Mouse (Mus musculus) MEL (cell line): ENCODE results near the gene Olfr1218. TPM values are rescaled to one million over a fixed set of nuclear protein-coding genes. Genes with fewer than 3 reads are reported as not detected.

Source experiments
- DNase-seq: peaks from one replicate; pipeline ENCODE4 v3.0.0; 2011; ENCODE audit warnings: low read depth, low spot score
- H3K27ac ChIP-seq: 2 replicates; pipeline ENCODE4 v1.5.1; 2012; ENCODE audit warnings: low read depth, mild to moderate bottlenecking, control low read depth, low read length, moderate library complexity; ENCODE audit not compliant: control insufficient read depth
- H3K27me3 ChIP-seq, 2 experiments: fragments of 150-350 bp in 1 of 2; sonication (generic) in 1 of 2; 2 replicates each; pipeline ENCODE4 v1.6.1; 2012; ENCODE audit warnings: low read length in 2 of 2, mild to moderate bottlenecking in 2 of 2, improper control_type of control experiment in 1 of 2, moderate library complexity in 1 of 2; ENCODE audit not compliant: insufficient read depth in 2 of 2, control insufficient read depth in 1 of 2
- H3K36me3 ChIP-seq, 2 experiments: 2 replicates each; pipeline ENCODE4 v1.6.1; 2012 to 2014; ENCODE audit warnings: low read length in 2 of 2, improper control_type of control experiment in 1 of 2, inconsistent platforms in 1 of 2, mild to moderate bottlenecking in 1 of 2; ENCODE audit not compliant: insufficient read depth in 2 of 2, control insufficient read depth in 1 of 2
- H3K4me1 ChIP-seq, 2 experiments: fragments of 150-350 bp in 1 of 2; sonication (generic) in 1 of 2; 2 replicates each; pipeline ENCODE4 v1.6.1; 2012; ENCODE audit warnings: low read length in 2 of 2, improper control_type of control experiment in 1 of 2, mild to moderate bottlenecking in 1 of 2; ENCODE audit not compliant: insufficient read depth in 2 of 2, control insufficient read depth in 1 of 2
- H3K4me3 ChIP-seq, 2 experiments: fragments of 150-350 bp in 1 of 2; sonication (generic) in 1 of 2; 2 replicates each; pipeline ENCODE4 v1.5.1; 2012; ENCODE audit warnings: low read depth in 2 of 2, low read length in 2 of 2, mild to moderate bottlenecking in 2 of 2, moderate library complexity in 2 of 2, control low read depth in 1 of 2, improper control_type of control experiment in 1 of 2; ENCODE audit not compliant: control insufficient read depth in 1 of 2, insufficient read depth in 1 of 2
- H3K79me2 ChIP-seq: 2 replicates; pipeline ENCODE4 v1.6.1; 2012; ENCODE audit warnings: mild to moderate bottlenecking, low read length, moderate library complexity; ENCODE audit not compliant: control insufficient read depth, poor library complexity, insufficient read depth
- H3K9ac ChIP-seq: 2 replicates; pipeline ENCODE4 v1.6.1; 2012; ENCODE audit warnings: low read depth, mild to moderate bottlenecking, control low read depth, low read length, moderate library complexity; ENCODE audit not compliant: control insufficient read depth, poor library complexity, severe bottlenecking
- H3K9me3 ChIP-seq: fragments of 150-350 bp; sonication (generic); replicated peaks from 2 replicates; pipeline ENCODE4 v1.6.1; 2012; ENCODE audit warnings: mild to moderate bottlenecking, low read length, improper control_type of control experiment, moderate library complexity; ENCODE audit not compliant: insufficient read depth
- BHLHE40 ChIP-seq: IDR thresholded peaks from 2 replicates; pipeline ENCODE4 v1.6.1; 2012; ENCODE audit warnings: low read depth, mild to moderate bottlenecking, inconsistent platforms, low read length, improper control_type of control experiment, borderline replicate concordance
- CHD1 ChIP-seq: IDR thresholded peaks from 2 replicates; pipeline ENCODE4 v1.6.1; 2012; ENCODE audit warnings: low read depth, mild to moderate bottlenecking, inconsistent platforms, low read length, improper control_type of control experiment
- EP300 ChIP-seq, 2 experiments: IDR thresholded peaks; 2 replicates each; pipeline ENCODE4 v1.6.1; 2011; ENCODE audit warnings: improper control_type of control experiment in 2 of 2, low read length in 2 of 2, low read depth in 1 of 2, mild to moderate bottlenecking in 1 of 2
- GATA1 ChIP-seq: IDR thresholded peaks from 2 replicates; pipeline ENCODE4 v1.6.1; 2011; ENCODE audit warnings: low read depth, low read length, improper control_type of control experiment
- MXI1 ChIP-seq: IDR thresholded peaks from 2 replicates; pipeline ENCODE4 v1.6.1; 2011; ENCODE audit warnings: mild to moderate bottlenecking, low read depth, low read length, improper control_type of control experiment
- MYB ChIP-seq: IDR thresholded peaks from 2 replicates; pipeline ENCODE4 v1.6.1; 2011; ENCODE audit warnings: mild to moderate bottlenecking, low read depth, low read length, improper control_type of control experiment
- MYC ChIP-seq: IDR thresholded peaks from 2 replicates; pipeline ENCODE4 v1.6.1; 2011; ENCODE audit warnings: low read depth, mild to moderate bottlenecking, low read length, improper control_type of control experiment, moderate library complexity
- NELFE ChIP-seq: IDR thresholded peaks from 2 replicates; pipeline ENCODE4 v1.6.1; 2011; ENCODE audit warnings: low read depth, low read length, improper control_type of control experiment
- NRF1 ChIP-seq: IDR thresholded peaks from 2 replicates; pipeline ENCODE4 v1.6.1; 2014; ENCODE audit warnings: low read depth, mild to moderate bottlenecking, inconsistent platforms, low read length, improper control_type of control experiment, moderate library complexity; ENCODE audit not compliant: poor library complexity, insufficient read depth, severe bottlenecking
- RAD21 ChIP-seq: IDR thresholded peaks from 2 replicates; pipeline ENCODE4 v1.6.1; 2011; ENCODE audit warnings: mild to moderate bottlenecking, low read depth, low read length, improper control_type of control experiment
- TAL1 ChIP-seq: IDR thresholded peaks from 2 replicates; pipeline ENCODE4 v1.6.1; 2012; ENCODE audit warnings: mild to moderate bottlenecking, inconsistent platforms, low read length, moderate library complexity, mixed read lengths
- TBP ChIP-seq: IDR thresholded peaks from 2 replicates; pipeline ENCODE4 v1.8.0; 2011; ENCODE audit warnings: low read depth, low read length, improper control_type of control experiment
- TCF12 ChIP-seq: IDR thresholded peaks from 2 replicates; pipeline ENCODE4 v1.6.1; 2014; ENCODE audit warnings: low read depth, mild to moderate bottlenecking, inconsistent platforms, low read length, improper control_type of control experiment, moderate library complexity
- UBTF ChIP-seq: IDR thresholded peaks from 2 replicates; pipeline ENCODE4 v1.6.1; 2012; ENCODE audit warnings: low read depth, mild to moderate bottlenecking, inconsistent platforms, low read length, improper control_type of control experiment, moderate library complexity, borderline replicate concordance; ENCODE audit not compliant: insufficient read depth
- ZC3H11A ChIP-seq: IDR thresholded peaks from 2 replicates; pipeline ENCODE4 v1.6.1; 2012; ENCODE audit warnings: low read depth, mild to moderate bottlenecking, inconsistent platforms, low read length, improper control_type of control experiment
- ZMIZ1 ChIP-seq: IDR thresholded peaks from 2 replicates; pipeline ENCODE4 v1.6.1; 2012; ENCODE audit warnings: low read depth, mild to moderate bottlenecking, inconsistent platforms, low read length, improper control_type of control experiment, moderate library complexity
- polyA plus RNA-seq, 2 experiments: library from polyadenylated mRNA; stranded (reverse) in 1 of 2; unstranded in 1 of 2; fragments of >175 nt in 1 of 2; fragments of >200 nt in 1 of 2; gene quantifications; 2 replicates each; pipeline versions ENCODE4 v1.2.1 to v1.2.4; 2012; ENCODE audit warnings: low replicate concordance in 2 of 2, low read depth in 1 of 2; ENCODE audit not compliant: insufficient read length in 2 of 2, insufficient read depth in 1 of 2, missing spikeins in 1 of 2
- total RNA-seq: library from RNA; depleted of rRNA; stranded (reverse); fragments of 300-350 nt; gene quantifications from 2 replicates; pipeline ENCODE4 v1.2.3, GENCODE M21; 2012; rRNA removed

The Olfr1218 gene
- total and polyA plus RNA-seq, 3 experiments: not detected

GRCm38 (mm10) chr2:89006873-89007272 is 54.1 kb downstream of the Olfr1218 start, which contains the start of gene Olfr1215:
TSS of gene Olfr1215 (minus strand) at chr2:89006973.
- H3K9me3 ChIP-seq: no peaks in the 10 kb centered on the region
- no peaks in the 10 kb centered on the region for H3K27me3 ChIP-seq
- no peak for DNase-seq
- H3K27ac ChIP-seq: no peak within 1 kb of the TSS
- H3K9ac ChIP-seq: no peak within 1 kb of the TSS
- no peak within 1 kb of the TSS for H3K4me3 ChIP-seq
- H3K79me2 ChIP-seq: no peaks in the 10 kb centered on the region
- no peaks in the 10 kb centered on the region for H3K4me1 ChIP-seq
- no peaks in the 10 kb centered on the region for H3K36me3 ChIP-seq
- no peak for TF ChIP-seq NRF1
- no peak for TF ChIP-seq TCF12
- no peak for TF ChIP-seq ZC3H11A
- TF ChIP-seq TBP: no peak
- no peak for TF ChIP-seq EP300 (IDR thresholded peaks at IDR 0.05; ENCODE audit: low read depth in 1 of 2, low read length in 2 of 2)
- TF ChIP-seq MYB: no peak
- no peak for TF ChIP-seq RAD21
- no peak for TF ChIP-seq BHLHE40
- no peak for TF ChIP-seq CHD1
- no peak for TF ChIP-seq MXI1
- TF ChIP-seq TAL1: no peak
- no peak for TF ChIP-seq MYC
- TF ChIP-seq GATA1: no peak
- no peak for TF ChIP-seq NELFE
- no peak for TF ChIP-seq UBTF
- TF ChIP-seq ZMIZ1: no peak

Other genes with a start within 250 kb of the Olfr1218 start
- gene Olfr1202, start 246.7 kb downstream of the Olfr1218 start, total RNA-seq: not detected in 2 replicates
- gene Olfr1202, start 246.7 kb downstream of the Olfr1218 start, polyA plus RNA-seq: not detected
- gene Olfr1205, start 231.4 kb downstream of the Olfr1218 start, total RNA-seq: not detected in 2 replicates
- gene Olfr1205, start 231.4 kb downstream of the Olfr1218 start, polyA plus RNA-seq: not detected
- not detected in 2 replicates for gene Olfr1204, start 211.9 kb downstream of the Olfr1218 start, total RNA-seq
- gene Olfr1204, start 211.9 kb downstream of the Olfr1218 start, polyA plus RNA-seq: not detected
- not detected in 2 replicates for gene Olfr1206, start 198.0 kb downstream of the Olfr1218 start, total RNA-seq
- not detected for gene Olfr1206, start 198.0 kb downstream of the Olfr1218 start, polyA plus RNA-seq
- gene Olfr1208, start 158.9 kb downstream of the Olfr1218 start, total RNA-seq: not detected in 2 replicates
- gene Olfr1208, start 158.9 kb downstream of the Olfr1218 start, polyA plus RNA-seq: not detected
- gene Olfr1209, start 146.0 kb downstream of the Olfr1218 start, total RNA-seq: not detected in 2 replicates
- gene Olfr1209, start 146.0 kb downstream of the Olfr1218 start, polyA plus RNA-seq: not detected
- gene Olfr1211, start 123.1 kb downstream of the Olfr1218 start, total RNA-seq: not detected in 2 replicates
- not detected for gene Olfr1211, start 123.1 kb downstream of the Olfr1218 start, polyA plus RNA-seq
- not detected in 2 replicates for gene Olfr1212, start 107.2 kb downstream of the Olfr1218 start, total RNA-seq
- not detected for gene Olfr1212, start 107.2 kb downstream of the Olfr1218 start, polyA plus RNA-seq
- gene Gm13762, start 80.9 kb downstream of the Olfr1218 start, total RNA-seq: not detected in 2 replicates
- gene Gm13762, start 80.9 kb downstream of the Olfr1218 start, polyA plus RNA-seq: not detected
- not detected in 2 replicates for gene Olfr1214, start 68.5 kb downstream of the Olfr1218 start, total RNA-seq
- gene Olfr1214, start 68.5 kb downstream of the Olfr1218 start, polyA plus RNA-seq: not detected
- not detected in 2 replicates for gene Olfr1215, start 54.2 kb downstream of the Olfr1218 start, total RNA-seq
- not detected for gene Olfr1215, start 54.2 kb downstream of the Olfr1218 start, polyA plus RNA-seq
- gene Olfr1216, start 42.8 kb downstream of the Olfr1218 start, total RNA-seq: not detected in 2 replicates
- gene Olfr1216, start 42.8 kb downstream of the Olfr1218 start, polyA plus RNA-seq: not detected
- gene Olfr1217, start 29.1 kb downstream of the Olfr1218 start, total RNA-seq: not detected in 2 replicates
- under 1 TPM in 1 of 2 experiments, not detected in 1; 0.03 TPM for gene Olfr1217, start 29.1 kb downstream of the Olfr1218 start, polyA plus RNA-seq
- gene Olfr1219, start 22.3 kb upstream of the Olfr1218 start, total RNA-seq: not detected in 2 replicates
- not detected for gene Olfr1219, start 22.3 kb upstream of the Olfr1218 start, polyA plus RNA-seq
- not detected in 2 replicates for gene Olfr1220, start 45.6 kb upstream of the Olfr1218 start, total RNA-seq
- not detected for gene Olfr1220, start 45.6 kb upstream of the Olfr1218 start, polyA plus RNA-seq
- not detected in 2 replicates for gene Olfr1221, start 56.1 kb upstream of the Olfr1218 start, total RNA-seq
- not detected for gene Olfr1221, start 56.1 kb upstream of the Olfr1218 start, polyA plus RNA-seq
- gene Olfr1222, start 71.9 kb upstream of the Olfr1218 start, total RNA-seq: not detected in 2 replicates
- not detected for gene Olfr1222, start 71.9 kb upstream of the Olfr1218 start, polyA plus RNA-seq
- gene Olfr1223, start 90.4 kb upstream of the Olfr1218 start, total RNA-seq: not detected in 2 replicates
- not detected for gene Olfr1223, start 90.4 kb upstream of the Olfr1218 start, polyA plus RNA-seq
- not detected in 2 replicates for gene Olfr1224-ps1, start 102.9 kb upstream of the Olfr1218 start, total RNA-seq
- not detected for gene Olfr1224-ps1, start 102.9 kb upstream of the Olfr1218 start, polyA plus RNA-seq
- gene Olfr1225, start 113.5 kb upstream of the Olfr1218 start, total RNA-seq: not detected in 2 replicates
- gene Olfr1225, start 113.5 kb upstream of the Olfr1218 start, polyA plus RNA-seq: not detected
- gene Olfr1226, start 138.9 kb upstream of the Olfr1218 start, total RNA-seq: not detected in 2 replicates
- not detected for gene Olfr1226, start 138.9 kb upstream of the Olfr1218 start, polyA plus RNA-seq
- not detected in 2 replicates for gene Olfr1228, start 192.9 kb upstream of the Olfr1218 start, total RNA-seq
- gene Olfr1228, start 192.9 kb upstream of the Olfr1218 start, polyA plus RNA-seq: not detected
- not detected in 2 replicates for gene Olfr1229, start 226.8 kb upstream of the Olfr1218 start, total RNA-seq
- gene Olfr1229, start 226.8 kb upstream of the Olfr1218 start, polyA plus RNA-seq: not detected
- not detected in 2 replicates for gene Olfr1230, start 236.1 kb upstream of the Olfr1218 start, total RNA-seq
- not detected for gene Olfr1230, start 236.1 kb upstream of the Olfr1218 start, polyA plus RNA-seq
- not detected in 2 replicates for gene Olfr1231, start 245.9 kb upstream of the Olfr1218 start, total RNA-seq
- gene Olfr1231, start 245.9 kb upstream of the Olfr1218 start, polyA plus RNA-seq: not detected